Mouse (Mus musculus): ENCODE results near the gene Ripk1. TPM values are rescaled to one million over a fixed set of nuclear protein-coding genes. Genes with fewer than 3 reads are reported as not detected.

The Ripk1 gene
- polyA plus RNA-seq, 1 experiment from 2014 or later, result 19.2 TPM

DNA sequence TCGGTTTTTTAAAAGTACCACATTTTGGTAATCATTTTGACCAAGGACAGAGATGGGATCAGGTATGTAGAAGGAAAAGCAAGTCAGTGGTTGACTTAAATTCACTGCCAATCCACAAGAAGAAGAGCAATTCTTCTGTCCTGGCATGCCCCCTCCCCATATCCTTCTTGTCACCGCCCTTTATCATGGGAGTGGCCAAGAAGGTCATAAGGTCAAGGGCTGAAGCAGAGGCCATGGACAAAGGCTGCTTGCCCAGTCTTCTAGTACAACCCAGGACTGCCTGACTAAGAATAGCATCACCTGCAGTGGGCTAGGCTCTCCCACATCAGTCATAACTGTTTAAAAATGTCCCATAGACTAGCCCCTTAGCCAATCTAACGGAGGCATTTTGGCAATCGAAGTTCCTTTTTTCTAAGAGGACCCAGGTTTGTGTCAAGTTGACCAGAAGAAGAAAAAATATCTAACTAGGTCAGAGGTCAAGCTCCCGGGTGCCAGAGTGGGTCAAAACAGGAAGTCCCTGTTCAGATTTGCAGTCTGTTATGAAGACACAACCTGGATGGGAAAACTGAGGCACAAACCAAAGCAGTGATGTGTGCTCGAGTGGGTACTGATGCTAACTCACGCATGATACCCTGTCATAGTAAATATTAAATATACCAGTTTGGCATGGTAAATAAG, 41.7 kb downstream of the Ripk1 start:
- Histone ChIP-seq H3K4me1 (peaks cover 2% of the 10 kb centered on the region; the same call in 1 of the 2 replicates), H3K27me3 (no peaks in the 10 kb centered on the region), H3K36me3 (peaks cover 17% of the 10 kb centered on the region; the same call in 1 of the 2 replicates), H3K4me3 (no peak overlapping the region), H3K9me3 (no peaks in the 10 kb centered on the region), H3K27ac (no peak overlapping the region), H3K9ac (no peak overlapping the region), H3K4me2 (no peak overlapping the region)
- no peak for ATAC-seq (ENCODE audit: insufficient number of reproducible peaks, low FRiP score, low TSS enrichment, low read depth)
- 73% methylated on average over 7 of the region's 7 CpGs for WGBS

- Histone ChIP-seq H3K9ac (no peak overlapping the region), H3K27me3 (no peaks in the 10 kb centered on the region), H3K4me2 (no peak overlapping the region), H3K27ac (no peak overlapping the region), H3K4me1 (0 out of 2 replicates have a peak, but pooled peaks cover 2% of the 10 kb centered on the region), H3K4me3 (no peak overlapping the region), H3K9me3 (no peaks in the 10 kb centered on the region), H3K36me3 (peaks cover 30% of the 10 kb centered on the region)
- ATAC-seq (ENCODE audit: insufficient number of reproducible peaks, low FRiP score, low TSS enrichment, low read depth), result no peak
- WGBS, result 64% methylated on average over 5 of the region's 5 CpGs
Measured at GRCm38 (mm10) chr13:34045511-34046249, 43.5 kb downstream of the Ripk1 start.

DNA sequence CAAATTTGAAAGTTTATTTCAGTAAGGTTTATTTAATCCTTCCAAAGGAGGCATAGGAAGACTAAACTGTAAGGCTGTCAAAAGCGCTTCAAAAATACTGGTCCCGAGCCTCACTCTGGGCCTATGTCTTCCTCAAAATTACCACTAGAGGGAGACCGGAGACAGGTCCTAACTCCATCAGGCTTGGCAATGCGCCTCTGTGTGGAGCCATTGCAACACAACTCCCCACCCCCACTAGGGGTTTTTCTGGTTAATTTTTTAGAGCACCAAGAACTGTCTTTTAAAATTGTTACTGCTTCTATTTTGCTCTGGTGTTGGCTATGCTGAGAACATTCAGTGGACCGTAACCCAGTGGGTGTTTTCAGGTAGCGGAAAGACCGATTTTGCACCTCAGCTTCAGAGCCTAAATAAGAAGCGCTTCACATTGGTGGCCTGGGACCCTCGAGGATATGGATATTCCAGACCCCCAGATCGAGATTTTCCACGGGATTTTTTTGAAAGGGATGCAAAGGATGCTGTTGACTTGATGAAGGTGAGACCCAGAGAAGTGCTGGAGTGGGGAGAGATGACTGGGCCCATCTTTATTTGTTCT, 44.4 kb downstream of the Ripk1 start:
- 0 out of 2 replicates have a peak, but pooled peaks cover 2% of the 10 kb centered on the region for H3K4me1 ChIP-seq
- 39% methylated on average over 11 of the region's 11 CpGs for WGBS
- H3K27ac ChIP-seq, result no peak overlapping the region
- H3K4me2 ChIP-seq, result no peak overlapping the region
- no peaks in the 10 kb centered on the region for H3K9me3 ChIP-seq
- no peak overlapping the region for H3K9ac ChIP-seq
- H3K36me3 ChIP-seq, result peaks cover 38% of the 10 kb centered on the region
- ATAC-seq (ENCODE audit: insufficient number of reproducible peaks, low FRiP score, low TSS enrichment, low read depth), result peak; percentile 74; the same call in 1 of the 2 replicates
- no peak overlapping the region for H3K4me3 ChIP-seq
- no peaks in the 10 kb centered on the region for H3K27me3 ChIP-seq

- Histone ChIP-seq H3K4me1 (0 out of 2 replicates have a peak, but pooled peaks cover 2% of the 10 kb centered on the region), H3K9me3 (no peaks in the 10 kb centered on the region), H3K27me3 (no peaks in the 10 kb centered on the region), H3K9ac (no peak overlapping the region), H3K36me3 (peaks cover 44% of the 10 kb centered on the region), H3K4me2 (no peak overlapping the region), H3K27ac (no peak overlapping the region), H3K4me3 (no peak overlapping the region)
- ATAC-seq (ENCODE audit: insufficient number of reproducible peaks, low FRiP score, low TSS enrichment, low read depth), result no peak
- WGBS, result 87% methylated on average over 3 of the region's 3 CpGs
Measured at GRCm38 (mm10) chr13:34047526-34047925, 45.4 kb downstream of the Ripk1 start.

- 94% methylated on average over 8 of the region's 8 CpGs for WGBS
- Histone ChIP-seq H3K4me1 (0 out of 2 replicates have a peak, but pooled peaks cover 2% of the 10 kb centered on the region), H3K4me2 (no peak overlapping the region), H3K27ac (no peak overlapping the region), H3K36me3 (peaks cover 65% of the 10 kb centered on the region), H3K9me3 (no peaks in the 10 kb centered on the region), H3K4me3 (no peak overlapping the region), H3K27me3 (no peaks in the 10 kb centered on the region), H3K9ac (no peak overlapping the region)
- no peak for ATAC-seq (ENCODE audit: insufficient number of reproducible peaks, low FRiP score, low TSS enrichment, low read depth)
Measured at GRCm38 (mm10) chr13:34050479-34050878, 48.3 kb downstream of the Ripk1 start.

- H3K4me3 ChIP-seq, result no peak overlapping the region
- ATAC-seq (ENCODE audit: insufficient number of reproducible peaks, low FRiP score, low TSS enrichment, low read depth), result no peak
- H3K36me3 ChIP-seq, result peaks cover 73% of the 10 kb centered on the region
- no peaks in the 10 kb centered on the region for H3K27me3 ChIP-seq
- H3K4me1 ChIP-seq, result no peaks in the 10 kb centered on the region
- H3K9me3 ChIP-seq, result no peaks in the 10 kb centered on the region
- WGBS, result 90% methylated on average over 3 of the region's 3 CpGs
- no peak overlapping the region for H3K4me2 ChIP-seq
- H3K27ac ChIP-seq, result no peak overlapping the region
- H3K9ac ChIP-seq, result no peak overlapping the region
Measured at GRCm38 (mm10) chr13:34051692-34052091, 49.5 kb downstream of the Ripk1 start.

GRCm38 (mm10) chr13:34053673-34054282, 51.6 kb downstream of the Ripk1 start:
- H3K27me3 ChIP-seq, result no peaks in the 10 kb centered on the region
- 76% methylated on average over 13 of the region's 13 CpGs for WGBS
- no peak overlapping the region for H3K9ac ChIP-seq
- no peak overlapping the region for H3K4me3 ChIP-seq
- H3K27ac ChIP-seq, result no peak overlapping the region
- no peak overlapping the region for H3K4me2 ChIP-seq
- ATAC-seq (ENCODE audit: insufficient number of reproducible peaks, low FRiP score, low TSS enrichment, low read depth), result no peak
- no peaks in the 10 kb centered on the region for H3K9me3 ChIP-seq
- H3K36me3 ChIP-seq, result peaks cover 68% of the 10 kb centered on the region
- H3K4me1 ChIP-seq, result no peaks in the 10 kb centered on the region

DNA sequence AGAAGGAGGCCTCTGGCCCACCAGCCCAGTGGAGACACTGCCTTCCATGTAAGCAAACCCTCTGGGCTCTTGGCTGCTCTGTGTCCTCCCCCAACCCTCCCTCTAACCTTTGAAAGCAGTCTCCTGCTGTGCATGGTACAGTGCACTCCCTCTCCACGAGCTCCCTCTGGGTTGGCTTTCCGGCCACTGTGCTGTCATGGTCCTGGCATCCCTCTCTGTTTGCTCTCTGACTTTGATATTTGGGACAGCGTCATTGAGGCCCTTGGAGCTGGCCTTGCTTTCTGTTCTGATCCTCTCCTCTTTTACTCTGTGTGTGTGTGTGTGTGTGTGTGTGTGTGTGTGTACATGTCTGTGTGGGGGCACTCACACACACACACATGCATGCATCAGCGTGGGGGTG, 52.2 kb downstream of the Ripk1 start:
- H3K4me2 ChIP-seq, result no peak overlapping the region
- H3K27me3 ChIP-seq, result no peaks in the 10 kb centered on the region
- H3K4me3 ChIP-seq, result no peak overlapping the region
- no peak overlapping the region for H3K9ac ChIP-seq
- no peaks in the 10 kb centered on the region for H3K4me1 ChIP-seq
- no peak overlapping the region for H3K27ac ChIP-seq
- H3K9me3 ChIP-seq, result no peaks in the 10 kb centered on the region
- WGBS, result 79% methylated on average over 4 of the region's 4 CpGs
- H3K36me3 ChIP-seq, result peaks cover 66% of the 10 kb centered on the region
- no peak for ATAC-seq (ENCODE audit: insufficient number of reproducible peaks, low FRiP score, low TSS enrichment, low read depth)

DNA sequence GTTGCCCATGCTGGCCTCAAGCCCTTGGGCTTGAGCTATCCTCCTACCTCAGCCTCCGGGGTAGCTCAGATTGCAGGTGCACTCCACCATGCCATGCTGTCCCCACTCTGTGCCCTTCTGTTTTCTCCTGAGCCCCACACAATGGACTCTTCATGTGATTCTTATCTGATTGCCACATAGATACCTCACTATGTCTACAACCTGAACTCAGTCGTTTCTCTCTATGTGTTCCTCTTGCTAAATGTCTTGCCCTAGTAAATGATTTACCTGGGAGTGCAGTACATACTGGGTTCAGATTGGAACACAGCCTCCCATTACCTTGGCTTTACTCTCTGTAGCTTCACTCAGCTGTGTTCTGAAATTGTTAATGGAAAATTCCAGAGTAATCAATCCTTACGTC, 52.8 kb downstream of the Ripk1 start:
- peaks cover 62% of the 10 kb centered on the region for H3K36me3 ChIP-seq

DNA sequence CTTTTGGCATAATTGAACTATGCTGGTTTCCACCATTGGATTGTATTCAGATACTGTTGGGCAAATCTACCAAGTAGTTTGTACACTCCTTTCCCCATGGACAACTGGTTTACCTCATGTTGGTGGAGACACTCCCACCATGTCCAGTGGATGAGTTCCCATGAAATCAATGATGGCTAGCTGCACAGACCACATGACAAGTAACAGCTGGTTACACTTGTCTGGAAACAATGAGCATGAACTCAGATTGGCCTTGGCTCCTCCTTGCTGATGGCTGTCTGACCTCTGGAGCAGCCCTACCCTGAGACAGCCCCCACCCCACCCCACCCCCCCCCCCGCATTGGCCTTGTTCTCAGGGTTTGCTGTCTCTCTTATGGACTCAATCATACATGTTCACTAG, 55.1 kb downstream of the Ripk1 start:
- H3K4me1 ChIP-seq, result no peaks in the 10 kb centered on the region
- H3K27ac ChIP-seq, result no peak overlapping the region
- no peak overlapping the region for H3K9ac ChIP-seq
- no peak for ATAC-seq (ENCODE audit: insufficient number of reproducible peaks, low FRiP score, low TSS enrichment, low read depth)
- H3K9me3 ChIP-seq, result no peaks in the 10 kb centered on the region
- no peak overlapping the region for H3K4me2 ChIP-seq
- WGBS, result 75% methylated on average over 1 of the region's 1 CpGs
- H3K27me3 ChIP-seq, result no peaks in the 10 kb centered on the region
- peaks cover 44% of the 10 kb centered on the region for H3K36me3 ChIP-seq
- no peak overlapping the region for H3K4me3 ChIP-seq

More for the DNA sequence above, 52.8 kb downstream of the Ripk1 start:
- no peak overlapping the region for H3K4me2 ChIP-seq
- no peaks in the 10 kb centered on the region for H3K27me3 ChIP-seq
- no peaks in the 10 kb centered on the region for H3K9me3 ChIP-seq
- no peaks in the 10 kb centered on the region for H3K4me1 ChIP-seq
- 84% methylated on average over 3 of the region's 3 CpGs for WGBS
- H3K4me3 ChIP-seq, result no peak overlapping the region
- no peak overlapping the region for H3K9ac ChIP-seq
- no peak overlapping the region for H3K27ac ChIP-seq
- no peak for ATAC-seq (ENCODE audit: insufficient number of reproducible peaks, low FRiP score, low TSS enrichment, low read depth)

DNA sequence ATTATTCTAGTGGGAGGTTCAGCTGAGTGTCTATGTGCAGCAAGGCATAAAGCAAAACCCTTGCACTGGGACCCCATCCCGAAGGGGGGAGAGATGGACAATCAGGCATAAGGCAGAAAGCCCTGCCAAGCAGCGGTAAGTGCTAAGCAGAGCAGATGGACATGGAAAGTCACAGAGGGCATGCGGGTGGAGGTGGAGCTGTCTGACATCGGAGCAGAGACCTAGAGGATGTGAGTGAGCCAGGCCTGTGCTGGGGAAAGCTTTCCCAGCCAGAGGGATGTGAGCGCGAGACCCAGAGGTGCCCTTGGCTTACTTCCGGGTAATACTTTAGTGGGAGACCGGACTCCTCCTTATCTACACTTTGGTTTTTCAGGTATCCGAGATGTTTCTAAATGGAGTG, 57.9 kb downstream of the Ripk1 start:
- peaks cover 37% of the 10 kb centered on the region for H3K36me3 ChIP-seq
- 92% methylated on average over 9 of the region's 9 CpGs for WGBS

GRCm38 (mm10) chr13:34062466-34062865, 60.3 kb downstream of the Ripk1 start:
- no peak overlapping the region for H3K27ac ChIP-seq
- H3K27me3 ChIP-seq, result no peaks in the 10 kb centered on the region
- no peak overlapping the region for H3K9ac ChIP-seq
- H3K36me3 ChIP-seq, result peaks cover 21% of the 10 kb centered on the region
- no peak overlapping the region for H3K4me2 ChIP-seq
- ATAC-seq (ENCODE audit: insufficient number of reproducible peaks, low FRiP score, low TSS enrichment, low read depth), result no peak
- H3K4me1 ChIP-seq, result no peaks in the 10 kb centered on the region
- H3K9me3 ChIP-seq, result no peaks in the 10 kb centered on the region
- WGBS, result 82% methylated on average over 10 of the region's 10 CpGs
- H3K4me3 ChIP-seq, result no peak overlapping the region

More for the DNA sequence above, 57.9 kb downstream of the Ripk1 start:
- H3K27ac ChIP-seq, result no peak overlapping the region
- no peak for ATAC-seq (ENCODE audit: insufficient number of reproducible peaks, low FRiP score, low TSS enrichment, low read depth)
- H3K4me2 ChIP-seq, result no peak overlapping the region
- no peaks in the 10 kb centered on the region for H3K9me3 ChIP-seq
- no peaks in the 10 kb centered on the region for H3K4me1 ChIP-seq
- no peaks in the 10 kb centered on the region for H3K27me3 ChIP-seq
- no peak overlapping the region for H3K4me3 ChIP-seq
- no peak overlapping the region for H3K9ac ChIP-seq

All from limb, embryonic 15.5 days (tissue).